Mouse (Mus musculus) layer of hippocampus, adult 11-12 months (tissue): ENCODE results near the gene Gng12.
"Not testable (repeated sequence)": the region's sequence is repeated elsewhere in the genome, so short reads cannot be mapped to it uniquely, and the experiment has no call there.

Experiments used
- DNase-seq: peaks from one replicate; pipeline ENCODE4 v3.0.0; 2022; ENCODE audit warnings: low spot score

The Gng12 gene

DNA sequence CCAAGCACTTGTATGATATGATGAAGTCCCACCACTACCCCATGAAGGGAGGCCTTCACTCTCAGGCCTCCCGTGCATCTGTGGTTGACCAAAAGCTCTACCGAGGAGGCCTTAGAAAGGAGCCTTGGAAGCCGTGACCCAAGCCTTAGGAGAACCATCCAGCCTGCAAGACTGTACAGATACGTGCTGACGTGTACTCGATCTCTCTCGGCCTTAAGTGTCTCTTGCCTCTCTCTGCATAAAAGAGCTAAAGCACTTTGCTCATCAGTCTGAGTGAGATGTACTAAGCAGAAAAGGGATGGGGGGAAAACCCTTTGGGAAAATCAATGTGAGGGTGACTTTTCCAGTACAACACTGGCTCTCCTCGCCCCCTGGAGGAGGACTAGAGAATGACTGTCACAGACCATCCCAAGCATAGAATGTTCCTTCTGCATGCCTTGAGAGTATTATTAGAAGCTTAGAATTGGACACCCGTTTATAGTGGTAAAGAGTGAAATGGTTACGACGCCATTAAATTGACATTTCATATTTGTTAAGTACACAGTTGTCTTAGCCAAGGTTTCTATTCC lies 59.0 kb downstream of the Gng12 start:
- DNase-seq, result peak; percentile 49

DNA sequence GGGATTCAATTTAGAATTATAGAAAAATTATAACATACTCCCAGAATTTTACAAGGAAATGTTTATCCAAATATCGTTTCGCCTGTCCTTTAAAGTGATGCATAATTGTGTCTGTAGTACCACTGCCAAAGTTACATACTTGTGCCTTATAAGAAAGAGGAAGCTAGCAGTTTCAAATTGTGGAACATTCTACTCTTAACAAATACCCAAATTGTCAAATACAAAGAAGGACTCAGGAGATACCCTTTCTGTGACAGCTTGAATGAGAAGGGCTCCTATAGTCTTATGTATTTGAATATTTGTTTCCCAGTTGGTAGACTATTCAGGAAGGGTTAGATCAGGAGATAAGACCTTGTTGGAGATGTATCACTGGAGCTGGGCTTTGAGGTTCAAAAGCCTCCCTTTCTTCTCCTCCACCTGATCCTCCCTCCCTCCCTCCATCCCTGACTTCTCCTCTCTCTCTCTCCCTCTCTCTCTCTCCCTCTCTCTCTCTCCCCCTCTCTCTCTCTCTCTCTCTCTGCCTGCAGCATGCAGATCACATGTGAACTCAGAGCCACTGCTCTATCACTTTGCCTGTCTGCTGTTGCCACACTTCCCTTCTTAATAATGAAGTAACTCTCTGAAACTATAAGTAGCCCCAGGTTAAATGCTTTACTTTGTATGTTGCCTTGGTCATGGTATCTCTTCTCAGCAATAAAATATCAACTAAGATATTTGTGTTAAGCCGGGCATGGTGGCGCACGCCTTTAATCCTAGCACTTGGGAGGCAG lies 62.5 kb downstream of the Gng12 start:
- no peak for DNase-seq

DNA sequence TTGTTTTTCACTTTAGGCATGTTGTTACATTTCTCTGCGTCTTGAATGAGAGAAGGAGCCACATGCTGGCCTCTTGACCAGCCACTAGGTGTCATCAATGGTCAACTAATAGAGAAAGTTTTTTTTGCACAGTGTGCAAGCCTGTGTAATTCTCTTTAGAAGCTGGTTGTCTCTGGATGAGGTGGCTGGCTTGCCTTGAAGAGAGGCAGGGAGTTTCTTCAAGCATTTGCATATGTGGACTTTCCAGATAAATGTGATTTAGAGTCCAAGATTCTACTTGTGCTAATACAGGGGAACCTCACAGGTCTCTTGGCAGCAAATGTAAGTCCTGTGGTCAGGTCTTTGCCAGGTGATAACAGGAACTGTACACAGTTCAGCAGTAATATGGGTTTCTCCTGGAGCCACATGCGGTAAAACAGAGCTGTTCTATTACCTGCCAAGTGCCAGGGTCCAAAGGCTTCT lies 66.4 kb downstream of the Gng12 start:
- peak; percentile 67 for DNase-seq

GRCm38 (mm10) chr6:66963068-66963467 lies 66.9 kb downstream of the Gng12 start:
- DNase-seq, result no peak

DNA sequence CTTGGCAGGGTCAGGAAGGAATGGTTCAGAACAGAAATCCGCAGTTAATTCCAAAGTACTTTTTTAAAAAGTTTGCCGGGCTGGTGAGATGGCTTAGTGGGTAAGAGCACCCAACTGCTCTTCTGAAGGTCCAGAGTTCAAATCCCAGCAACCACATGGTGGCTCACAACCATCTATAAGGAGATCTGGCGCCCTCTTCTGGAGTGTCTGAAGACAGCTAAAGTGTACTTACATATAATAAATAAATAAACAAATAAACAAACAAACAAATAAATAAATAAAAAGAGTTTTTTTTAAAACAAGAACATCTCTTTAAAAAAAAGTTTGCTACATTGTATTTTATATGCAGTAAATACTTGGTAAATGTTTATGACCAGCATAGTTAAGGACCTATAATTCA lies 67.5 kb downstream of the Gng12 start:
- not testable (repeated sequence) for DNase-seq

DNA sequence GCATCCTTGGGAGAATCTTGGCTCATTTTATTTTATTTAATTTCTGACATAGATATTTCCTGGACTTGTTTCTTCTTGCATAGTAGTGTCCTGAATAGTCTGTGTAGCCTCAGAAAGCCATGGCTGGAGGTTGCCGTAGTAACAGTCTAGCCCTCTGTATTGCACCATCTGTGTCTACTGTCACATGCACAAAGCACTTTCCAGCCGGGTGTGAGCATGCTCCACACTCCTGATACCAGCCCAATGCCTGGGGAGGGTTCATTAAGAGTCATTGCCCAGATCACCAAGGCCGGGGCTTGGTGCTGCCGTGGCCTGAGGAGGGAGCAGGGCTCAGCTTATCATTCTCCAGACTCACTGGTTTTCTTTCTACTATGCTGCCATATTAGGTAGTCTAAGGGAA lies 68.0 kb downstream of the Gng12 start:
- DNase-seq, result peak; percentile 57

DNA sequence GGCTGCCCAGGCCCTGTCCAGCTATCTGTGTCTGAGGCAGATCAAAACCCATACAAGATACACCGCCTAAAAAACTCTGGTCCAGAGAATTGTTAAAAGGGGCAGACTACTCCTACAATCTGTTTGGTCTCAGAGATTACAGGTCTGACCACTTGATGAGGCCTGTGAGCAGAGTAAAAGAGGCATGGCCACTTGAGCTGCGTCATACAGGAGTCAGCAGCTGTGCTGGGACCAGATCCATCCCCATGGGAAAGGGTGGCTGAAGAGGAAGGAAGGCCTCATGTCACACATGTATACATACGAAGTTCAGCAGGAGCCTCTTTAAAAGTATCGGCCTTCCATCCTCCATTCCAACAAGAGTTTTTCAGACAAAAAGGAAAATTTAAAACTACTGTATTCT lies 69.0 kb downstream of the Gng12 start:
- DNase-seq, result no peak

GRCm38 (mm10) chr6:66967788-66968187 lies 71.6 kb downstream of the Gng12 start:
- DNase-seq, result no peak

- no peak for DNase-seq
Observed at GRCm38 (mm10) chr6:66969446-66969845, 73.2 kb downstream of the Gng12 start.

DNA sequence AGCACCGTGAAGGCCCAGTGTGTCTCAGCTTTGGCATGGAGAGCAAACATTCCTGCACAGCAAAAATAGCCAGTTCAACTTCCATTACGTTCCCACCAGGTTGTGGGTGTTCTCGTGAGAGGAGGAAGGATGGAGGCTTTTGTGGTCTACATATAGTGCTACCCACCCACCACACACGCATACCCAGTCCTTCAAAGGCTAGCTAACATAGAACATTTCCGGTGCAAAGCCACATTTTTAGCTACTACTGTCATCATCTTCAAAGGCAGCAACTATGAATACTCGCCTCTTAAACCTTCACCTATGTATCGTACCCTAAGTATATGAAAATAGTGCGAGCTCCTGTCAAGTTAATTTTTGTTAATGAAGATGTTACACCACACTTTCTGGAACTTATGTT lies 76.1 kb downstream of the Gng12 start:
- DNase-seq, result no peak

DNA sequence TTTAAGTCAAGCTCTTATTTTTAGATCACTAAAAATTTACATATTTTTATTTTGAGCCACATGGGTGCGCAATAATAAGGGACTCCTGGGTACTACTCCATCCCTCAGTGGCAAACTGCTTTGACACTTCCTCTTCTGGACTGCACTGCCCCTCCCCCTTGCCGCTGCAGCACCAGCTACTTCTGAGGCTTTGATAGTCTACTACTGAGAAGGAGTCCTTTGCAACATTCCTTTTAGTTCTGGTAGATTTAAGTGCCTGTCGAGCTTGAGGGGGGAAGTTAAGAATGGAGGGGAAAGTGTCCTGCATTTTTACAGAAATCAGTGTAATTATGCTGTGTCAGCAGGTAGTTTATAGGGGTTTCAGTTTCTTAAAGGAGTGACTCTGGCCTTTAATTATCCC lies 77.0 kb downstream of the Gng12 start:
- DNase-seq, result no peak

DNA sequence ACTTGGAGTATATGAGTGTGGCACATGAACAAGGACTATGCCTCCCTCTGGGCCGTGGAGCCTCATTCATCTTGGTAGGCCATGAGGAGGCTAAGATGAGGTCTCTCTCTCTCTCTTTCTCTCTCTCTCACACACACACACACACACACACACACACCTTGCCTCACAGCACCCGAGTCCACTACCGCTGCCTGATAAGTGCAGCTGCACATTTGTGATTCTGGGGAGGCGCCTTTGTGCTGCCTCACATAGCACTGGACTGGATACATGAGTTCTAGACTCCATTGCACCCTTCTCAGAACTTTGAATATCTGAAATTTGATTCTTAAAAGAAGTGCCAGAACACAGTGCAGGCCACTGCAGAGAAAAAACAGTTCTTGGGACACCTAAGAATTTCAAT lies 79.3 kb downstream of the Gng12 start:
- DNase-seq, result no peak

- DNase-seq, result no peak
Observed at GRCm38 (mm10) chr6:66979197-66979596, 83.0 kb downstream of the Gng12 start.

DNA sequence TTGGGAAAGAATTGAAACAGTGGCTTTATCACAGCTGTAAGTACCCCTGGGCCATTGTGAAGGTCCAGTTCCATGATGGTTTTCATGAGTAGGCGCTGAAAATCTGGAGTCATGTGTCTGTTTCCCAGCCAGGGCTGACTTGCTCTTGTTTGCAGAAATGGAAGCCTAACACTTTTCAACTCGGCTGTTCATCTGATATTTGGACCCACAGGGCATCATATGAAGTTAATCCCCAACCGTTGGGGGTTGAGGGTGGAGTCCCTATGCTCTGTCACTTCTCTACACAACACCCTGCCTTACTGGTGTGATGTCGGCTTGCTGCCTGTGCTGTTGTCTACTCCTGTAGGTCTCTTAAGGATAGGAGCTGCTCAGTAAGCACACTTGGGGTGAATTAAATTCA lies 83.8 kb downstream of the Gng12 start:
- DNase-seq, result no peak

DNA sequence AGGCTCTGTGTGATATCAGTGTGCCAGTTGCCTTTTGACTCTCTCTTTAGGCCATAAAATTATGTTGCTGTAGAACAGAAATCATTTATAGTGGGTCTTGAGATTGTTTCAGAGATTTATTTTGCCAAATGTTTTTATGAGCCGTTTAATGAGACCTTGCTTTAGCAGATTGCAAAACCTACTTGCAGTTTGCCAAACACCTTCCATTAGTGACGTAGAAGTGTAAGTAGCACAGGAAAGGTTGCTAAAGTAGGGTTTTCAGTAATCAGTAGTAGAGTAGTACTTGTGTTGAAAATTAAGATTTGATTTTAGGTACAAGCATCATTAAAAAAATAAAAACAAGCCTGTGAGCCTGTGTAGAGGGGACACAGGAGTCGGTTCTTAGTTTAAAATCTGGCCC lies 85.2 kb downstream of the Gng12 start:
- no peak for DNase-seq

DNA sequence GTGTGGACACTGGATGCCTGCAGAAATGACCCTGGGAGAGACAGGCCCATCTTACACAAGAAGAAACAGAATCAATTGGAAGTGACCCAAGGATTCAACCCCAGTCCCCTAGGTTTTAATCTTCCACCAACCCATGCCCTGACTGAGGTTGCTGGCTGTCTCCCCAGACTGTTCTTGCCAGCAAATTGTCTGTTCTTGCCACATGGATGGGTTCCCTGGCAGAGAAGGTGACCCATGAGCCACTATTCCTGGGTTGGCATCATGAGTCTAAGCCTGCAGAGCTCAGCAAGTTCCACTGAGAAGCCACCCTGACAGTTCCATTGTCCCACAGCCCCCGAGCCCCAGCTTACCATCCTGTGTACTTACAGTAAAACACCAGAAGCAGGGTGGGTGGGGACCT lies 85.7 kb downstream of the Gng12 start:
- DNase-seq, result no peak

DNA sequence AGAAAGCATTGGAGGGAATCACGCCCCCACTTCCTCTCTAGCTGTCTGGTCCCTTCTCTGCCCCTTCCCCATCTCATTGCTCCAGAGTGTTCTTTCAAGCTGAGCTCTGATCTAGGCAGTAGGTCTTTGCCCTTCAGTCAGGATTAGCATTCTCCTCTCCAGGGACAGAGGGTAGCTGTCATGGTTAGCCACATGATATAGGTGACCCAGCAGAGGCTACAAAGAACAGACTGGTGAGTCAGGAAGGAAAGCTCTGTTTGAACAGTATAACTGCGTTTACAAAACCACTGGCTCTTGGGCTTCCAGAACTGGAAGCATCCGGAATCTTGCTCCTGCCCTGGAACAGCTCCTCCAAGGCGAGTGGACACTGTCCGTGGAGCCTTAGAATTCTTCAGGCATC lies 87.9 kb downstream of the Gng12 start:
- no peak for DNase-seq

- DNase-seq, result no peak
Observed at GRCm38 (mm10) chr6:66984672-66985071, 88.5 kb downstream of the Gng12 start.

DNA sequence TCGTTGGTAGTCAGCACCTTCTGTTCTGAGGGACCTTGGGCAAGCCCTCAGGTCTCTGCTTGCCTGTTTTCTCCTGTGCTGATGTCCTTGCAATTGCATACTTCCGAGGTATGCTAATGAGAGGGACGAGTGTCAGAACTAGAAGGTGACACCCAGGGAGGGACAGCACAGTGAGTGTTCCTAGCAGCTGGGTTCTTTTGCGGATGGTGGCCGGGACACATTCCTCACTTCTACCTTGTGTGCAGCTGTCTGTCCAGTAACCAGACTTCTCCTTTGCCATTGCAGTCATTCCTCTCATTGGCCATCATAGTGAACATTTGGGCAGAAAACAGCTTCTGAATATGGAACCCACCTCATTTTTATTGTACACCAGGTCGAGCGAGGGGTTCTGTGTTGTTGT lies 89.3 kb downstream of the Gng12 start:
- no peak for DNase-seq

DNA sequence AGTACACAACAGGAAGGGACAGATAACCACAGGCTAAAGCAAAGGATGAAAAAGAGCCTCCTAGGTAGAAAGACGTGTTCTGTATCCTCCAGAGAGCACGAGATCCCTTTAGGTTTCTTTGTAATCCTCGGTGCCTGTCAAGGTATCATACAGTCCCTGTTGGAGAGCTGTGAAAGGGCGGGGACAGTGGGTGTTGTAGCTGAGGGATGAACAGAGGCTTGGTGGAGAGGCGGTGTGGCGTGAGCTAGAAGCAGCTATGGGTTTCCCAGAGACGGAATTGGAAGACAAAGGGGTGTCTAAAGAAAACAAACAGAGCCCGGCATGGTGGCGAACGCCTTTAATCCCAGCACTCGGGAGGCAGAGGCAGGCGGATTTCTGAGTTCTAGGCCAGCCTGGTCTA lies 89.9 kb downstream of the Gng12 start:
- DNase-seq, result no peak

GRCm38 (mm10) chr6:66987643-66988042 lies 91.4 kb downstream of the Gng12 start:
- no peak for DNase-seq

DNA sequence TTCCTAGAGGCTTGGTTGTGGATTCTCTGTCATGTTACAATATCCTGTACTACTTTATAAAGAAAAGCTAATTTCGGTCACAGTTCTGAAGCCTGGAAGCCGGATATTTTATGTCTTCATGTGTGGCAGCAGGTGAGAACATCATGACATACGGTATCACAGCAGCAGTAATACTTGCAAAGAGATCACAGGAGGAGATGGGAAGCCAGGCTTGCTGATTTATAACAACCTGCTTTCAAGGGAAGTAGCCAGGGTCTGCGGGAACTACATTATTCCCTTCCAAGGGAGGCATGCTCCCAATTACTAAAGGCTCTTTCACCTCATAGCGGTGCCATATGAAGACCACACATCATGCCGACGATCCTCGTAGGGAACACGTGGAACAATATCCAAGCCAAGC lies 92.2 kb downstream of the Gng12 start:
- no peak for DNase-seq

GRCm38 (mm10) chr6:66989037-66989436 lies 92.8 kb downstream of the Gng12 start:
- no peak for DNase-seq

DNA sequence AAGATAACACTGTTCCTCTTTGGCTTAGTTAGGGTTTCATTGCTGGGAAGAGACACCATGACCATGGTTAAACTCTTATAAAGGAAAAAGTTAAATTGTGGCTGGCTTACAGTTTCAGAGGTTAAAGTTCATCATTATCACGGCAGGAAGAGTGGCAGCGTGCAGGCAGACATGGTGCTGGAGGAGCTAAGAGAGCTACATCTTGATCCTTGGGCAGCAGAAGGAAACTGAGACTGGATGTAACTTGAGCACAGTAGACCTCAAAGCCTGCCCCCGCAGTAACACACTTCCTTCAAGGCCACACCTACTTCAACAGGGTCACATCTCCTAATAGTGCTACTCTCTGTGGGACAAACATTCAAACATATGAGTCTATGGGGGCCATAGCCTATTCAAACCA lies 93.3 kb downstream of the Gng12 start:
- DNase-seq, result no peak
